26 mouse cellular contexts compared by ENCODE assay signal in genomic region chr8:91281545-91281944, GRCm38 (mm10). TPM values are rescaled to one million over a fixed set of nuclear protein-coding genes. Genes with fewer than 3 reads are reported as not detected.
DNase-seq lines count a peak whose midpoint lies in the region; ATAC-seq and TF ChIP-seq lines count a peak whose summit lies in the region.
"Had no signal": no experiment of that assay in that cellular context is flagged by ENCODE, and none has a peak within 500 bp of the region (broad histone marks: within the 10 kb centered on the region; RNA-seq: fewer than 3 reads in every experiment).

No protein-coding gene starts in this region.

- H3ac ChIP-seq in myocyte (ENCODE audit: control insufficient read depth, insufficient read length), result no peak overlapping the region

- no peak for TF ChIP-seq EP300 in heart, adult 2 months (IDR thresholded peaks at IDR 0.05; ENCODE audit: insufficient read depth, low read depth, low read length)

- 77% methylated on average over 8 of the region's 8 CpGs for WGBS in lung, embryonic 14.5 days
- 58% methylated on average over 8 of the region's 8 CpGs for WGBS in embryonic facial prominence, embryonic 15.5 days
- WGBS in liver, embryonic 13.5 days (ENCODE audit: insufficient replicate concordance), result 33% methylated on average over 8 of the region's 8 CpGs
- 88% methylated on average over 8 of the region's 8 CpGs for WGBS in heart, adult 2 months

- intact Hi-C loops in left cerebral cortex, postnatal 14 days (cut with DNase I), result no loop called here
- intact Hi-C loops in heart, adult 2 months (cut with DNase I), result no loop called here

- no peaks in the 10 kb centered on the region for H3K27me3 ChIP-seq in lung, embryonic 14.5 days (ENCODE audit: insufficient read depth, low read length)
- H3K27me3 ChIP-seq in embryonic facial prominence, embryonic 15.5 days, result no peaks in the 10 kb centered on the region
- H3K27me3 ChIP-seq in liver, embryonic 13.5 days, result no peaks in the 10 kb centered on the region
- no peaks in the 10 kb centered on the region for H3K27me3 ChIP-seq in myocyte (ENCODE audit: control insufficient read depth, insufficient read depth, insufficient read length)
- no peaks in the 10 kb centered on the region for H3K27me3 ChIP-seq in heart, adult 2 months (ENCODE audit: control insufficient read depth, insufficient read depth, low read length)
- H3K27me3 ChIP-seq: CH12.LX; hindbrain, embryonic 12.5 days; intestine, embryonic 15.5 days; limb, embryonic 12.5 days; neural tube, embryonic 15.5 days had no signal

- H3K79me2 ChIP-seq in myocyte (ENCODE audit: control insufficient read depth, insufficient read depth), result no peaks in the 10 kb centered on the region
- H3K79me2 ChIP-seq in heart, adult 2 months (replicated peaks; ENCODE audit: control insufficient read depth, insufficient read depth, low read length), result no peaks in the 10 kb centered on the region

- H3K4me1 ChIP-seq in lung, embryonic 14.5 days (ENCODE audit: insufficient read depth), result no peaks in the 10 kb centered on the region
- peaks cover 28% of the 10 kb centered on the region for H3K4me1 ChIP-seq in embryonic facial prominence, embryonic 15.5 days
- H3K4me1 ChIP-seq in liver, embryonic 13.5 days (replicated peaks), result no peaks in the 10 kb centered on the region; the same call in 1 of the 2 replicates
- no peaks in the 10 kb centered on the region for H3K4me1 ChIP-seq in heart, adult 2 months (ENCODE audit: control insufficient read depth, insufficient read depth, low read length)
- H3K4me1 ChIP-seq: hindbrain, embryonic 12.5 days; intestine, embryonic 15.5 days; limb, embryonic 12.5 days; neural tube, embryonic 15.5 days had no signal

- H3K36me3 ChIP-seq in lung, embryonic 14.5 days (ENCODE audit: insufficient read depth), result no peaks in the 10 kb centered on the region
- H3K36me3 ChIP-seq in embryonic facial prominence, embryonic 15.5 days, result no peaks in the 10 kb centered on the region
- H3K36me3 ChIP-seq in liver, embryonic 13.5 days, result no peaks in the 10 kb centered on the region
- H3K36me3 ChIP-seq in myocyte (ENCODE audit: control insufficient read depth, insufficient read depth), result no peaks in the 10 kb centered on the region
- H3K36me3 ChIP-seq in heart, adult 2 months (ENCODE audit: control insufficient read depth, insufficient read depth, low read length), result no peaks in the 10 kb centered on the region
- H3K36me3 ChIP-seq: intestine, embryonic 15.5 days; limb, embryonic 12.5 days; neural tube, embryonic 15.5 days had no signal

- no peak overlapping the region for H3K9ac ChIP-seq in lung, embryonic 14.5 days
- no peak overlapping the region for H3K9ac ChIP-seq in embryonic facial prominence, embryonic 15.5 days
- no peak overlapping the region for H3K9ac ChIP-seq in liver, embryonic 13.5 days
- H3K9ac ChIP-seq in heart, adult 2 months (ENCODE audit: low read depth, low read length), result no peak overlapping the region
- H3K9ac ChIP-seq: hindbrain, embryonic 12.5 days; intestine, embryonic 15.5 days; limb, embryonic 12.5 days; neural tube, embryonic 15.5 days had no signal

- TF ChIP-seq POLR2A in myocyte (IDR thresholded peaks at IDR 0.05; ENCODE audit: insufficient read length, low read depth), result no peak
- no peak for TF ChIP-seq POLR2A in heart, adult 2 months (IDR thresholded peaks at IDR 0.05; ENCODE audit: insufficient read depth, low read depth, low read length)

- H3K9me3 ChIP-seq in lung, embryonic 14.5 days (ENCODE audit: low read depth, low read length), result no peaks in the 10 kb centered on the region; the same call in 1 of the 2 replicates
- no peaks in the 10 kb centered on the region for H3K9me3 ChIP-seq in embryonic facial prominence, embryonic 15.5 days (replicated peaks)
- H3K9me3 ChIP-seq in liver, embryonic 13.5 days (replicated peaks), result no peaks in the 10 kb centered on the region
- H3K9me3 ChIP-seq: hindbrain, embryonic 12.5 days; intestine, embryonic 15.5 days; limb, embryonic 12.5 days; neural tube, embryonic 15.5 days had no signal

- TF ChIP-seq CTCF in lung, embryonic 14.5 days (IDR thresholded peaks at IDR 0.05; ENCODE audit: low read depth), result no peak
- no peak for TF ChIP-seq CTCF in heart, adult 2 months (IDR thresholded peaks at IDR 0.05)

- no peak for ATAC-seq in lung, embryonic 14.5 days (ENCODE audit: insufficient read depth)
- no peak for ATAC-seq in embryonic facial prominence, embryonic 15.5 days (ENCODE audit: insufficient number of reproducible peaks, low FRiP score, low TSS enrichment, low read depth)
- ATAC-seq in liver, embryonic 13.5 days (ENCODE audit: low read depth), result peak; percentile 51
- ATAC-seq: forebrain, embryonic 14.5 days; hindbrain, postnatal 0 days; intestine, embryonic 15.5 days had no signal

- DNase-seq in lung, embryonic 14.5 days, result no peak
- DNase-seq in lung, adult 18-20 months, result no peak
- DNase-seq in liver, embryonic 13.5 days, result no peak
- DNase-seq in left cerebral cortex, postnatal 14 days (ENCODE audit: low spot score in 2 of 2), result no peak
- DNase-seq in heart, adult 2 months, result no peak
- DNase-seq: adrenal gland, adult 8-10 months; cerebellum, adult 8-10 months; cerebellum, postnatal 25 days; kidney, adult 2 months; layer of hippocampus, postnatal 36 days; midbrain, embryonic 14.5 days; retina, postnatal 1 day; right cerebral cortex, postnatal 14 days; thymus, adult 18-20 months; thymus, postnatal 25 days had no signal

- peak overlapping the region; percentile 43; the same call in 1 of the 2 replicates for H3K27ac ChIP-seq in lung, embryonic 14.5 days (ENCODE audit: low read depth)
- H3K27ac ChIP-seq in embryonic facial prominence, embryonic 15.5 days (replicated peaks), result peak overlapping the region; percentile 74
- no peak overlapping the region for H3K27ac ChIP-seq in liver, embryonic 13.5 days
- no peak overlapping the region for H3K27ac ChIP-seq in heart, adult 2 months
- H3K27ac ChIP-seq: hindbrain, embryonic 12.5 days; hindbrain, postnatal 0 days; intestine, embryonic 15.5 days; kidney, postnatal 0 days; limb, embryonic 12.5 days; neural tube, embryonic 15.5 days had no signal

- no peak overlapping the region for H3K4me3 ChIP-seq in lung, embryonic 14.5 days (ENCODE audit: low read depth, low read length)
- no peak overlapping the region for H3K4me3 ChIP-seq in embryonic facial prominence, embryonic 15.5 days (replicated peaks)
- H3K4me3 ChIP-seq in liver, embryonic 13.5 days (replicated peaks), result no peak overlapping the region
- H3K4me3 ChIP-seq in myocyte, result no peak overlapping the region
- H3K4me3 ChIP-seq in heart, adult 2 months, result no peak overlapping the region
- H3K4me3 ChIP-seq: hindbrain, embryonic 12.5 days; intestine, embryonic 15.5 days; limb, embryonic 12.5 days; neural tube, embryonic 15.5 days had no signal

- no peak overlapping the region for H3K4me2 ChIP-seq in lung, embryonic 14.5 days
- no peak overlapping the region for H3K4me2 ChIP-seq in embryonic facial prominence, embryonic 15.5 days (replicated peaks)
- H3K4me2 ChIP-seq in liver, embryonic 13.5 days, result no peak overlapping the region
- peak overlapping the region; percentile 38 for H3K4me2 ChIP-seq in myocyte (ENCODE audit: low read depth)
- H3K4me2 ChIP-seq: heart, embryonic 11.5 days; hindbrain, embryonic 12.5 days; intestine, embryonic 15.5 days; limb, embryonic 12.5 days; neural tube, embryonic 15.5 days had no signal

TF ChIP-seq in myocyte, 11 proteins besides CTCF, POLR2A, EP300 and RAD21:
- TF ChIP-seq MYOG (IDR thresholded peaks at IDR 0.05; ENCODE audit: control insufficient read depth in 1 of 3, insufficient read depth in 1 of 3, insufficient read length in 2 of 3, low read depth in 2 of 3) (no peak), MAX (IDR thresholded peaks at IDR 0.05; ENCODE audit: low read depth) (no peak), SRF (IDR thresholded peaks at IDR 0.05; ENCODE audit: control insufficient read depth, insufficient read length, low read depth) (no peak), POLR2AphosphoS2 (IDR thresholded peaks at IDR 0.05; ENCODE audit: insufficient read length, low read depth) (no peak), TCF3 (IDR thresholded peaks at IDR 0.05; ENCODE audit: insufficient read length, low read depth) (no peak), CEBPB (IDR thresholded peaks at IDR 0.05; ENCODE audit: insufficient read depth, poor library complexity, severe bottlenecking) (no peak), REST (IDR thresholded peaks at IDR 0.05; ENCODE audit: insufficient read depth, insufficient read length) (no peak), TCF12 (IDR thresholded peaks at IDR 0.05; ENCODE audit: insufficient read depth, poor library complexity, severe bottlenecking) (no peak), MYOD1 (IDR thresholded peaks at IDR 0.05; ENCODE audit: control insufficient read depth in 1 of 3, insufficient read length in 2 of 3, low read depth in 2 of 3) (no peak), USF1 (IDR thresholded peaks at IDR 0.05; ENCODE audit: low read depth) (no peak), E2F4 (IDR thresholded peaks at IDR 0.05; ENCODE audit: insufficient read depth) (no peak)

RNA-seq across cellular contexts. Expression of gene Rpgrip1l, which starts 31.5 kb away (rescaled TPM):
- 10.4 and 11.6 TPM in 2 replicates for polyA plus RNA-seq in lung, embryonic 14.5 days (2014; fragmentation: Nextera tagmentation; extraction: Ambion mirVana)
- 14.8 and 15.0 TPM in 2 replicates for polyA plus RNA-seq in embryonic facial prominence, embryonic 15.5 days (2015; fragmentation: Nextera tagmentation; extraction: Ambion mirVana)
- polyA plus RNA-seq in liver, embryonic 13.5 days (2015; fragmentation: Nextera tagmentation; extraction: Ambion mirVana), result 4.2 and 4.8 TPM in 2 replicates
- 2.1 TPM for polyA plus RNA-seq in myocyte (2012; fragmentation: generic; extraction: Trizol)
- 10 to 100 TPM; 25.9 to 26.1 TPM for total RNA-seq in left cerebral cortex, postnatal 14 days (2021)
- total RNA-seq in heart, adult 2 months (2021), result 1 to 10 TPM; 3.2 to 3.6 TPM
- 0.88 and 1.4 TPM in 2 replicates for polyA plus RNA-seq in heart, adult 2 months (2012; rRNA removed)

RNA-seq across cellular contexts. Expression of gene Fto, which starts 31.8 kb away (rescaled TPM):
- 104 and 109 TPM in 2 replicates for polyA plus RNA-seq in lung, embryonic 14.5 days (2014; fragmentation: Nextera tagmentation; extraction: Ambion mirVana)
- polyA plus RNA-seq in embryonic facial prominence, embryonic 15.5 days (2015; fragmentation: Nextera tagmentation; extraction: Ambion mirVana), result 96.4 and 111 TPM in 2 replicates
- 16.4 and 20.8 TPM in 2 replicates for polyA plus RNA-seq in liver, embryonic 13.5 days (2015; fragmentation: Nextera tagmentation; extraction: Ambion mirVana)
- polyA plus RNA-seq in myocyte (2012; fragmentation: generic; extraction: Trizol), result 74.1 TPM
- 100 to 1,000 TPM; 120 to 123 TPM for total RNA-seq in left cerebral cortex, postnatal 14 days (2021)
- total RNA-seq in heart, adult 2 months (2021), result 10 to 100 TPM; 57.6 to 65.1 TPM
- 41.3 and 53.3 TPM in 2 replicates for polyA plus RNA-seq in heart, adult 2 months (2012; rRNA removed)

Comparison
In these comparisons a context has a peak if more than half of its experiments do, and no peak if none do; other contexts are left out.
1. H3K27ac ChIP-seq: peak in lung, embryonic 14.5 days (single experiment) and embryonic facial prominence, embryonic 15.5 days (single experiment); none in liver, embryonic 13.5 days (single experiment) and heart, adult 2 months (single experiment).